Mouse (Mus musculus) cerebellum, postnatal 25 days (tissue): Measurements from ENCODE around the gene Bcs1l.

ENCODE experiments used
- DNase-seq, 2 experiments: peaks; one replicate each; pipeline ENCODE4 v3.0.0; 2021; ENCODE audit warnings: mixed read lengths in 2 of 2

Bcs1l gene

DNA sequence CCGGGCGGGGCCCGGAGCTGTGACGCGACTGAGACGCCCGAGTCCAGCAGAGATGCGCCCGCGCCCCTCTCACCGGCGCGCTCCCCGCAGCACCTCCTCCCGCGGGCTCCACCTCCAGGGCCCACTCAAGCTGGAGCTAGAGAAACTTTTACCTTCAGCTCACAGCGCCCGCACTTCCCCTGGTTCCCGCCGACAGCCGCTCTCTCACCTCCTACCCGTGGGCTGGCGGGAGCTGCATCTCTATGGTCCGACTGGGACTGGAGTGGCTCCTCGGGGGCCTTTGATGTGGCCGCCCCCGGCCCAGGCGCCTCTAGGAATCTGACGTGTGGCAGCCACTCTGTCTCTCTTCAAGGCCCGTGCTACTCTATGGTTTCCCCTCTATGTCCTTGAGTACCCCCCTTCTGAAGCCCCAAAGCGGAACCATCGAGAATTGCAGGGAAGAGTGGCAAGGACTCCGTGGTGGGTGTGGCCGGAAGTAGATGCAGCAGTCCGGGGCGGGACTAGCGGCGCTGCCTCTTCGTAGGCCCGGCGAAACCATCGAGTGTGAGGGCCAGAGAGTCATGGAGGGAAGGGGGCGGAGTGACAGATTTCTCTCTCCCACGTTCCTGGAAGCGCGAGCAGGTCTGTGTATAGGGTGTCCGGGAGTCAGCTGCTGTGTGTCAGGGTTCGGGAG, at the start of gene Bcs1l, which contains the start of gene Zfp142:
Bcs1l (plus strand) TSS at position 517 of the 673 bp plus-strand sequence.
Zfp142 (minus strand) TSS at position 474 of the 673 bp plus-strand sequence.
- DNase-seq = peak; percentile 98 to 99

DNA sequence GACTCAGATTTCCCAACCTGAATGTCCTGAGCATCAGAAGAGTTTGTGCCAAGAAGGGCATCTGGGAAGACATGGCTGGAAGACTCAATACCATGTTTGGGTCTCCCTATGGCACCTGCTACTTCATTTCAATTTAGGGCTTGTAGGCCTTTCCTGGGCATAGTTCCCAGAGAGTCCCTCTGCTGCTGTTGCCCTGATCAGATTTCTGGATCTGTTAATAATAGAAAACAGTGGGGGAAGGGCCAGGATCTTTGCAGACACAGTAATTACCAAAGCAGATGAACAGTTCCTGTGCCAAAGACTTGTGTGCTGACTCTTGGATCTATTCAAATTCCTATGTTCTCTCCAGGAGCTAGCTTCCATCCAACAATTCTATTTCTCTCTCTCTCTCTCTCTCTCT, 49.4 kb upstream of the Bcs1l start:
- peak in 1 of 2 experiments; percentile 13 for DNase-seq

DNA sequence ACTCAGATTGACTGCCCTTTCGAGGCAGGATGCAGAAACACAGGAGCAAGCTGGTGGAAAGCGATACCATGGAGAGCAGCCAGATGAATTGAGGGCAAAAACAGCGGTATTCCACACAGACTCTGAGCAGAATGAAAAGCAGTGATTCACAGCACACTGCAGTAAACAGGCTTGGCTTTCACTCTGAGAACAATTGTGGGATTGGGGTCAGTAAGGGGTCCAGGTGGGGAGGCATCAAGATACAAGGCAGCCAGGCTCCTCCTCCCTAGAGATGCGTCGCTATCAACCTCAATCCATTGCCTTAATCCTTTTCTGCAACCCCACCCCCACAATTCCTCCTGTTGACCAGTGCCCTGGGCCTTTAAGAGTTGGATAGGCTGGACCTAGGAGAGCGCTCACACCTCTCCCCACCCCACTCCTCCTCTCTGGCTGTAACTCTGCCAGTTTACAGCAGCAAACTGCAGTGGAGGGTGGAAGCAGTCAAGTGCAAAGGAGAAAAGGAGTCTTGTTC, 45.6 kb upstream of the Bcs1l start, which contains the start of gene Plcd4:
Plcd4 (plus strand) TSS at position 438 of the 511 bp plus-strand sequence.
- DNase-seq = peak; percentile 65 to 68

DNA sequence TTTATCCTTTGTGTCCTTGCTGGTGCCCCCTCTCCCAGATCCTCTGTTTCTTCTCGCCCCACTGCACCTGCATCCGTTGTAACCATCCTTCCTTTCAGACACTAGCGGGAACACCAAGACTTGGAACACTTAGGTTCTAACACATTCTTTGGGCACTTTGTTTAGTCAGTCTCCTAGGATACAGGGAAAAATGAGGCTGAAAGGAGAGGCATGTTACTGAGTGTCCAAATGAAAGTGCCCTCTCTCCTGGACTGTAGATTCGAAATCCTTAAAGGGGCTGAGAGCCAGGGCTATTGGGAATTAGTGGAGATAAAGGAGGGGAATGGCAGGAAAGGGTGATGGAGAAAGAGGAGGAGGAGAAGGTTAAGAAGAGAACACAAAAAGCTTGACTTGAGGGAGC, 43.9 kb upstream of the Bcs1l start, which contains the start of gene Usp37:
Usp37 (minus strand) TSS at position 101 of the 400 bp plus-strand sequence.
- DNase-seq = no peak

DNA sequence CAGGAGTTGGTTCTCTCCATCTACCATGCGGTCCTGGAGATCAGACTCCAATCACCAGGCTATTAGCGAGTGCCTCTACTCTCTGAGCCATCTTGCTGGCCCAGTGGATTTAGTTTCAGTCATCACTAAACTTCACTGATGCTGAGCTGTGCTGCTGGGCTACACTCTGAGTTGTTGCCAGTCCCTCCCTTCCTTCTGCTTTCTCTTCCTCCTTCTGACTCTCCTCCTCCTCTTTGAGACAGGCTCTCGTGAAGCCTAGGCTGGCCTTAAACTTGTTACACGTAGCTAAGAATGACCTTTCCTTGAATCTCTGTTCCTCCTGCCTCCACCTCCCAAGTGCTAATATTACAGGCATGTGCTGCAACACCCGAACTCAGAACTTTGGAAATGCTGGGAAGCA, 29.0 kb upstream of the Bcs1l start:
- no peak for DNase-seq

DNA sequence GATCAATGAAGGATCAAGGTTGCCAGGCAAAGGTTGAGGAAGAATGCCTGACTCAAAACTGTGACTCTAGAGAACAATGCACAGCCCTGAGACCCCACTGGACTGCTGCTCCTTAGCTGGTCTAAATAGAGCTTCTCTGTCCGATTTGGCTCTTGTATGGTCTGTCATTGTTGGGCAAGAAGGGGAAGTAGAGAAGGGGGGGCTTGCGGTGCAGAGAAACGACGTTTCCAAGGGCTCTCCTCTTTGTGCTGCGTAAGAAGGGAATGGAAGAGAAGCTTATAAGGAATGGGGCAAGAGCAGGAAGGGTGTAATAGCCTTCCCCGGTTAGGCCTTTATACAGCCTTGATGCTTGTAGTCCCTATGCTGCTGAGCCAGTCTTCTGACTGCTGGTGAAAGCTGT, 22.3 kb upstream of the Bcs1l start:
- DNase-seq = no peak

DNA sequence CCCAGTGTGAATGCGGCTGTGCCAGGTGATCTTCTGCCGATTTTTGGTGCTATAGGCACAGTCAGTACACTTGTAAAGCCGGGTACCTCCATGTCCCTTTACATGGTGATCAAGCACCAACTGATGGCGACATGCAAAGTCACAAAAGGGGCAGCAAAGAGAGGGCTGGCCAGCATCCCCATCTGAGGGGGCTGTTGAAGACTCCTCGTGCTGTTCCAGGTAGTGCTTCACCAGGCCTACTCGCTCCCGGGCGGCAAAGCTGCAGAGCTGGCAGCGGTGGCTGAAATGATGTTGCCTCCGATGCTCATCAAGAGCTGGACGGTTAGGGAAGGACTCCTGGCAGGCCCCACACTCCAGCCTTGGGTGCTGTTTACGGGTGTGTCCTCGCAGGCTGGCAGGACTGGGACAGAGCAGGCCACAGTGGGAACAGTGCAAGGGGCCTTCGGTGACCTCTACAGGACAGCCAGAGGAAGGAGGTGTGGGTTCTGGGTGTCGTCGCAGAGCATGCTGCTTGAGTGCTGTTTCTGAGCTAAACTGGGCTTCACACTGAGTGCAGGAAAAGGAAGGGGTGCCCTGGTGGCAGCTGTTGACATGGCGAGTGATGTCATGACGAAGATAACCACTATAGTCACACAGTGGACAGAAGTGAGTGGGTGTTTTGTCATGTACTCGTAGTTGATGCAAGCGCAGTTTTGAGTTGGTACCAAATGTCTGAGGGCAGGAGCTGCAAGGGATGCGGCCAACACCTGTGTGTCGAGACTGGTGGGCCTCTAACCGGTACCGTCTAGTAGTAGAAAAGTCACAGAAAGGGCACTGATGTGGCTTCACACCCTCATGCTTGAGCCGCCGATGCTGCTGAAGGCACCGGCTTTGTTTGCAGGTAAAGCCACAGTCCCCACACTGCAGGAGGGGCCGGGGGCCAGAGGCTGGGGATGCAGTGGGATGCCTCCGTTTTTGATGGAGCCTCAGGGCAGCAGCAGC, 18.1 kb upstream of the Bcs1l start:
- DNase-seq = no peak

DNA sequence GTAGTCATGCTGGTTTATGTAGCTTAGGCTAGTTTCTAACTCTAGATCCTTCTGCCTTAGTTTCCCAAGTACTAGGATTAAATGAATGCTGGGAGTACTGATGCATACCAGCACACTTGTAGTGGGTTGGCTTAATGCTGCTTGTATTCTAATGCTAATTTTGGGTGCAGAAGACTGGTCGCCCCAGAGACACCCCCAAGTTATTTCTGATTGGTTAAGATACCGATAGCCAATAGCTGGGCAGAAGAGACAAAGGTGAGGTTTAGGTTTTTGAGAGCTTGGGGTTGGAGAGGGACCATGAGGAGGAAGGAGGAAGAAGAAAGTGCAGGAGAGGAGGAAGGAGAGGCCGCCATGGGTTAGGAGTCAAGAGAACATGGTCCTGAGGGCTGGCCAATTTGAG, 5.5 kb upstream of the Bcs1l start:
- DNase-seq = no peak

DNA sequence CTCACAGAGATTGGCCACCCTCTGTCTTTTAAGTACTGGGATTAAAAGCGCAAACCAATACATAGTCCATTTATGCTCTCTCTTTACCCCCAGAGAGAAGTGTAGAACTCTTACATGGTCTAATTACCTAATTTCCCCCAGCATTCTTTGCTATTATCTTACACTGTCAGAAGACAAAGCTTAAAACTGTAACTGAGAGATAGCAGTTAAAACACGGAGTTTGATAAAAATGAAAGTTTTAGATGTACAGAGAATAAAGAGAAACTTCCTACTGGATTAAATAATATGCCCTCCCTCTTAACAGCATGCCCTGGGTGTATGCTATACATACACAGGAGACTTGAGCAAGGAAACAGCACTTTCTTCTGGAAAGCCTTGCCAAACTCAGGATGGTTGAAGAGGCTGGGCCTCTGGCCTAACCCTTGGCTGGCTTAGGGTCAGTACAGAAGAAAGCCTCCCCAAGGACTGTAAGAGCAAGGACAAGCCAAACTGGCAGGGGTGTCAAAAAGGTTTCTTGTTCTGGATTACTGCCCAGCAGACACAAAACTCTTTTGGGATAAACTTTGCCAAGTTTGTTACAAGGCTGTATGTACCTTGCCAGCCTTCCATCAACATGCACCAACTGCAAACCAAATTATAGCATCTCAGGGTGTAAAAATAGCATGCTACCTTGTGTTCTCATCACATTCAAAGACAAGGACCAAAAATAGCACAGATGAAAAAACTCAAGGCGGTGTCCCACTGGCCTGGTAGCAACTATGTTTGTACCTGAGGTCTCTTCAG, 3.3 kb upstream of the Bcs1l start:
- DNase-seq = no peak

DNA sequence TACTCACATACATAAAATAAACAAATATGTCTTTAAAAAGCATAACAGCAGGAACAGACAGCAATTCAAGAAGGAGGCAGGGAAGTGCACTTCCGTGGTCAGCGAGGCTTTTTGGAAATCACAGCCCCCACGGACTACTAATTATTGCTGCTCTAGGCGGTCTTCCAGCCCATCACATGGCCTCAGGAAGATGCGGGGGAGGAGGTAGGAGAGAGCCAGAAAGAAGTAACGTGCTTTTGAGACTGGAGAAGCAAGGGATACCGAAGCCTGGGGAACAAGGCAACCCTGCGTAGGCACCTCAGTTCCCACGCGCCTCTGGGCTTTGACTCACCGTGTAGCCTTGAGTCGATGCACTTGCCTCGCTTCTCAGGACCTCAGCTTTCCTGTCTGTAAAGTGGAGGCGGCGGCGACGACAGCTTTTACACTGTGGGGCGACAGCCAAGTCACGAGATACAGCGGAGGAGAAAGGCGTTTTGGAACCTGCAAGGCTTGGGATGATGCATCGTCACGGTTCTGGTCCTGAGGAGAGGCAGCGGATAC, 786 bp upstream of the Bcs1l start:
- DNase-seq = no peak

DNA sequence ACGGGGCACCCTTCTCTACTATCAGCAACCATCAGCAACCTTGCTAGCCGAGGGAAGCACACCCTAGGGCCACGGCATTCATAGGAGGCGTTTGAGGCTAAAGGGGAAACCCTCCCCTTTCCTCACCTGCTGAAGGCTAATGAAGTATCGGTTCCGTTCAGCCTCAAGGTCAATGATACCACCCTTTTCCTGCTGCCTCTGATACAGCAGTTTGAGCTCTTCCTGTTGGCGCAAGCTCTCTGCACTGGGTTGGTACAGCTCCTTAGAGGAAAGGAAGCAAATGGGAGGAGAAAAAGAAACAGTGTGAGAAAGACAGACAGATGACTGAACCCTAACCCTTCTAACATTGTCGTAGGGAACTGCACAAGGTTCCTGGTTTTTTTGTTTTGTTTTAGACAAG, 6.3 kb downstream of the Bcs1l start:
- no peak for DNase-seq

DNA sequence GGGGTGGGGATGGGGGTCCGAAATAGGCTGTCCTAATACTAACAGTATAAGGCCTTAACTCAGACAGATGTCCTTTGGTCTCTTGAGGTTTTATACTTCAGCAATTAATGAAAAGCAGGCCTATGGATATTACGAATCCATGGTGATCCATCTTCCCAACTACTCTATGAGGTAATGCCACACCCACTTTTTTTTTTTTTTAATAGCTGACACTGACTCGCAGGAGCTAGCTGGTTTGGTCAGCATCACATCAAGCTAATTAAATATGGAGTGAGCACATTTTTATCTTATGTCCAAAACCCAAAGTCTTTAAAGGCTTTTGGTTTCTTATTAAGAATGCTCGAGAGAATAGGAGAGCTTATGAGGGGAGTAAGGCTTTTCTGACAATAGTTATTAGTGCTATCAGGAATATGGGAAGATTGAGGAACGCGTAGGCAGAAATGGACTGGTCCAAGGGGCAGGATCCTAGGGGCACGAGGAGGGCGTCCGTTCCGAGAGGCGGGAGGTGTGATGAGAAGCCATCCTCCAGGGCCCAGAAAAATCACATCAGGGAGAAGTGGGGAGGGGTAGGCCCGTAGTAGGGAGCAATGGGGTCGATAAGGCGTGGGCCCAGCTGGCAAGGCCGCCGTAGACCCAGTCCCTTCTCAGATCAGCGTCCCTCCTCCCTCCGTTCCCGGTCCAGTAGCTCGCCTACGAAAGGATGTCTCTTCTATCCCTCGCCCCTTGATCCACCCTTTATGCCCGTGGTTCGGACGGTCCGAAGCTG, 12.6 kb downstream of the Bcs1l start:
- no peak for DNase-seq

DNA sequence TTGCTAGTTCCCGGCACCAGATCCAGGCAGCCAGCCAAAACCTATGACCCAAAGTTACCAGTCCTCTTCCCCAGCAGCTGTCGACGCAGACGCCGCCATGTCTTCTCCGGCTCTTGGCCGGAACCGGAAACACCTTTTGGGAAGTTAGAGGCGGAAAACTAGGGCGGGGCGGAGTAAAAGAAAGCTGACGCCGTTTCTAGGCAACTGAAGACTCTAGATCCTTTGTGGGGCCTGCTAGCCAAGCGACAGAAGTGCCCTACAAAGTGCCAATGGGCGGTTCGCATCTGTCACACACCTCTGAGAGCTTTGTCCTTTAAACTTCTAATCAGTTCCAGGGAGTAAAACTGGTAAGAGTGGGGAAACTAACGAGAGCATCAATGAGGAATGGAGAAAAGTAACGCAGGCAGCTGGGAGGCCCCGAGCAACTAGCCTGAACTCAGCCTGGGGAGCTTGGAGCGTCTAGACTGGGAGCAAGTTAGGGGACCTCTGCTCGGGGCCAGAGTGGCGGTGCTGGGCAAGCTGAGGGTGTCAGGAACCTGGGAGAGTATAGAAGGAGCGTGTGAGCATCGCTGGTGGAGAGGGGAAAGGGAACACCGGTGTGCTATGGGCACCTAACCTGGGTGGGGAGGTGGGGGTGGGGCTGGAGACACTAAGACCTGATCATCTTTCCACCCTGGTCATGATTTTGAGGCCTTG, 13.3 kb downstream of the Bcs1l start, which contains the start of the genes Rnf25 and Stk36:
Rnf25 (minus strand) TSS at position 131 of the 696 bp plus-strand sequence.
Stk36 (plus strand) TSS at position 179 of the 696 bp plus-strand sequence.
- peak; percentile 80 to 87 for DNase-seq

DNA sequence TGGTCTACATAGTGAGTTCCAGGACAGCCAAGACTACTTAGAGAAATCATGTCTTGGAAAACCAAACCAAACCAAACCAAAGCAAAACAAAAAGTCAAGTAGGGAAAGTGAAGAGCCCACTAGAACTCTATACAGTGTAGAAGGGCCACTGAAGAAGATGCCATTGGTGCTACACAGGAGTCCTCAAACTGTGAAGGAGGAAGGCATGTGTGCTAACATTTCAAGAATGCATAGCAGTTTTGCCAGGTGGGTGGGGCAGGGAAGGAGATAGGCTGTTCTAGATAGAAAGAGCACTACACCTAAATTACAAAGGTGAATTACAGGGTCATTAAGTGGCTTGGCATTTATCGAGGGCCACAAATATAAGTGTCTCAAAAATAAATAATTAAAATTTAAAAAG, 36.1 kb downstream of the Bcs1l start:
- no peak for DNase-seq

DNA sequence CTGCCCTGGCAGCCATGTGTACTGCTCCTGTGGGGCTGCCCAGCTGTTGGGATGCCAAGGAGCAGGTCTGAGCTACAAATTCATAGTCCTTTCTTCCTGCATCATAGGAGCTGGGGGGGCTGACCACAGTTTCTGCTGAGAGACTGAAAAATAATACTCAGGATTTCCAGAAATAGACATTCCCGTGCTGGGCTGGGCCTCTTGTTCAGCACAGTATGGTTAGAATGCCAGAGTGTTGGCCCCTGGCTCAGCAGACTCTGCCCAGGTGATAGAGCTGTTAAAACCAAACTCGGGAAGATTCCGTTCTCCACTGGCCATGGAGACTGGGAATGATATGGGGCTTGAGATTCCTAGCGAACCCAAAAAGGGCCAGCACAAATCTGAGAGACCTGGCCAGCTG, 38.0 kb downstream of the Bcs1l start:
- no peak for DNase-seq

DNA sequence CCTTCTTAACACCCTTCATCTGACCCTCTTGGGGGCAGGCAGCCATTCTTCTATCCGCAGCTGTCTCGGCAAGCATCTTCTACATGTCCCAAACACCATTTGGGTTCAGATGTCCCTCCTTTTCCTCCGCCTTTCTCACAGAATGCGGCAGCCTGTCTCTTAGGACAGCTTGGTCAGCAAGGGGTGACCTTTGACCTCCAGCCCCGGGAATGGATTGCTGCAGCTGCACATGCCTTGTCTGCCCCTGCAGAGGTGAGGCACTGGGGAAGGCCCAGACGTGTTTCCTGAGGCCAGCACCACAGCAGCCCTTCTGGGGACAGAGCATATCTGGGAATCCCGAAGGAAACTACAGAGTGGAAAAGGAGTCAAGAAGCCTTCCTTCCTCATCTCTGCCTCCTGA, 39.9 kb downstream of the Bcs1l start:
- no peak for DNase-seq

DNA sequence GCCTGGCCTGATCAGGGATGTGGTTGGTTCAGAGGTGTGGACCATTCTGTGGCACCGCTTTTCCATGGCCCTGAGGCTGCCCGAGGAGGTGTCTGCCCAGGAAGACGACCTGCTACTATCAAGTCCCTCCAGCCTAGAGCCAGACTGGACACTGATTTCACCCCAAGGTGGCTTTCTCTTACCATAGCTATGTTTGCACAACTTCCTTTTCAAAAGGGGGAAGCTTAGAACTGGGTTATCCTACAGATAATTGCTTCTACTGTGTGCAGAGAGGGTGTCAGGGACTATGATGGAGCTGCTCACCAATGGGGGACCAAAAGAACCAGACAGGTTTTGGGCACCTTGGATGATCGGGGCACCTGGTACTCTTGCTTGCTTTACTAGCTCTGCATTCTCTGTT, 44.6 kb downstream of the Bcs1l start:
- DNase-seq = no peak
